Comparison of ENCODE assay signal across 12 mouse cellular contexts in genomic region chr9:61321825-61322224, GRCm38 (mm10). TPM values are rescaled to one million over a fixed set of nuclear protein-coding genes. Genes with fewer than 3 reads are reported as not detected.
DNase-seq lines count a peak whose midpoint lies in the region; ATAC-seq and TF ChIP-seq lines count a peak whose summit lies in the region.
"Had no signal": no experiment of that assay in that cellular context is flagged by ENCODE, and none has a peak within 500 bp of the region (broad histone marks: within the 10 kb centered on the region; RNA-seq: fewer than 3 reads in every experiment).

No protein-coding gene starts in this region.

- no peaks in the 10 kb centered on the region for H3K79me3 ChIP-seq in C2C12 (ENCODE audit: low read depth)

- no peak overlapping the region for H3K27ac ChIP-seq in heart, embryonic 16.5 days (ENCODE audit: low read length)
- peak overlapping the region; percentile 10; the same call in 1 of the 2 replicates for H3K27ac ChIP-seq in embryonic fibroblast, embryonic 13.5 days (ENCODE audit: insufficient read depth, low read length)
- no peak overlapping the region for H3K27ac ChIP-seq in neural tube, embryonic 15.5 days (replicated peaks)
- H3K27ac ChIP-seq in midbrain, embryonic 14.5 days (replicated peaks; ENCODE audit: low read depth, low read length) = no peak overlapping the region
- H3K27ac ChIP-seq: layer of hippocampus, adult 2 months; limb, embryonic 13.5 days; midbrain, embryonic 13.5 days had no signal

- no peak for TF ChIP-seq POLR2A in embryonic fibroblast, embryonic 13.5 days (IDR thresholded peaks at IDR 0.05; ENCODE audit: low read depth, low read length)

- H3K9me3 ChIP-seq in heart, embryonic 16.5 days (replicated peaks; ENCODE audit: control insufficient read depth, low read length) = peaks cover 6% of the 10 kb centered on the region; the same call in 1 of the 2 replicates
- no peaks in the 10 kb centered on the region for H3K9me3 ChIP-seq in neural tube, embryonic 15.5 days (replicated peaks)
- H3K9me3 ChIP-seq in midbrain, embryonic 14.5 days (ENCODE audit: control insufficient read depth, low read length) = no peaks in the 10 kb centered on the region
- H3K9me3 ChIP-seq: G1E; limb, embryonic 13.5 days; midbrain, embryonic 13.5 days had no signal

- TF ChIP-seq CTCF in C2C12 (IDR thresholded peaks at IDR 0.05; ENCODE audit: control insufficient read depth, insufficient read depth, insufficient read length) = no peak
- no peak for TF ChIP-seq CTCF in embryonic fibroblast, embryonic 13.5 days (IDR thresholded peaks at IDR 0.05; ENCODE audit: borderline replicate concordance, insufficient read depth, low read length)

- H3K4me2 ChIP-seq in heart, embryonic 16.5 days (ENCODE audit: low read depth, low read length) = no peak overlapping the region
- H3K4me2 ChIP-seq in neural tube, embryonic 15.5 days = no peak overlapping the region
- no peak overlapping the region for H3K4me2 ChIP-seq in midbrain, embryonic 14.5 days (ENCODE audit: low read length)
- H3K4me2 ChIP-seq: limb, embryonic 13.5 days; midbrain, embryonic 13.5 days had no signal

- 26% methylated on average over 8 of the region's 8 CpGs for WGBS in heart, embryonic 16.5 days
- WGBS in neural tube, embryonic 15.5 days = 70% methylated on average over 8 of the region's 8 CpGs
- WGBS in midbrain, embryonic 14.5 days = 68% methylated on average over 8 of the region's 8 CpGs

- H3K79me2 ChIP-seq in C2C12 (ENCODE audit: control insufficient read depth, insufficient read depth) = no peaks in the 10 kb centered on the region

- H3K36me3 ChIP-seq in heart, embryonic 16.5 days (ENCODE audit: control insufficient read depth, insufficient read depth) = no peaks in the 10 kb centered on the region
- H3K36me3 ChIP-seq in C2C12 (ENCODE audit: control insufficient read depth, insufficient read depth) = no peaks in the 10 kb centered on the region
- H3K36me3 ChIP-seq in neural tube, embryonic 15.5 days = no peaks in the 10 kb centered on the region
- no peaks in the 10 kb centered on the region for H3K36me3 ChIP-seq in midbrain, embryonic 14.5 days (ENCODE audit: control insufficient read depth, insufficient read depth, low read length)
- H3K36me3 ChIP-seq: G1E; limb, embryonic 13.5 days; midbrain, embryonic 13.5 days had no signal

- peaks cover 97% of the 10 kb centered on the region for H3K27me3 ChIP-seq in heart, embryonic 16.5 days (ENCODE audit: control insufficient read depth, insufficient read depth, low read length)
- no peaks in the 10 kb centered on the region for H3K27me3 ChIP-seq in C2C12 (ENCODE audit: control insufficient read depth, insufficient read depth, insufficient read length)
- H3K27me3 ChIP-seq in neural tube, embryonic 15.5 days (replicated peaks) = peaks cover 7% of the 10 kb centered on the region; the same call in 1 of the 2 replicates
- no peaks in the 10 kb centered on the region for H3K27me3 ChIP-seq in midbrain, embryonic 14.5 days (ENCODE audit: control insufficient read depth, insufficient read depth, low read length)

- no peak overlapping the region for H3K9ac ChIP-seq in heart, embryonic 16.5 days (ENCODE audit: low read length)
- no peak overlapping the region for H3K9ac ChIP-seq in neural tube, embryonic 15.5 days (replicated peaks)
- H3K9ac ChIP-seq in midbrain, embryonic 14.5 days (replicated peaks; ENCODE audit: low read length) = no peak overlapping the region
- H3K9ac ChIP-seq: limb, embryonic 13.5 days; midbrain, embryonic 13.5 days had no signal

- H3K4me3 ChIP-seq in heart, embryonic 16.5 days (ENCODE audit: low read length) = no peak overlapping the region
- no peak overlapping the region for H3K4me3 ChIP-seq in C2C12 (ENCODE audit: insufficient read depth, poor library complexity, severe bottlenecking)
- no peak overlapping the region for H3K4me3 ChIP-seq in embryonic fibroblast, embryonic 13.5 days (ENCODE audit: insufficient read depth, low read length)
- no peak overlapping the region for H3K4me3 ChIP-seq in neural tube, embryonic 15.5 days (replicated peaks)
- H3K4me3 ChIP-seq in midbrain, embryonic 14.5 days (replicated peaks; ENCODE audit: low read depth, low read length) = no peak overlapping the region
- H3K4me3 ChIP-seq: layer of hippocampus, adult 2 months; limb, embryonic 13.5 days; midbrain, embryonic 13.5 days had no signal

- ATAC-seq in heart, embryonic 16.5 days (replicated peaks; ENCODE audit: extremely low read depth, insufficient read depth, low FRiP score) = peak; percentile 20; the same call in 1 of the 2 replicates
- ATAC-seq in neural tube, embryonic 15.5 days (ENCODE audit: low FRiP score) = no peak
- ATAC-seq in midbrain, embryonic 14.5 days (ENCODE audit: low FRiP score, low TSS enrichment) = no peak
- ATAC-seq: intestine, embryonic 16.5 days; midbrain, embryonic 13.5 days had no signal

- H3ac ChIP-seq in C2C12 (ENCODE audit: control insufficient read depth, insufficient read length, low read depth) = peak overlapping the region; percentile 45

- H3K4me1 ChIP-seq in heart, embryonic 16.5 days (ENCODE audit: control insufficient read depth, insufficient read depth, low read length) = peaks cover 22% of the 10 kb centered on the region
- H3K4me1 ChIP-seq in embryonic fibroblast, embryonic 13.5 days (ENCODE audit: control insufficient read depth, insufficient read depth, low read length) = peaks cover 12% of the 10 kb centered on the region
- H3K4me1 ChIP-seq in neural tube, embryonic 15.5 days = peaks cover 35% of the 10 kb centered on the region
- peaks cover 26% of the 10 kb centered on the region for H3K4me1 ChIP-seq in midbrain, embryonic 14.5 days (ENCODE audit: control insufficient read depth, insufficient read depth, low read length)

- DNase-seq in heart, adult 9 months (ENCODE audit: low spot score in 2 of 2) = no peak
- DNase-seq in NIH3T3 (ENCODE audit: low read depth) = peak; percentile 75
- no peak for DNase-seq in midbrain, embryonic 14.5 days

TF ChIP-seq in C2C12, 6 proteins besides CTCF, POLR2A, EP300 and RAD21:
- TF ChIP-seq USF1 (IDR thresholded peaks at IDR 0.05; ENCODE audit: low read depth) = no peak
- TF ChIP-seq MYOG (IDR thresholded peaks at IDR 0.05; ENCODE audit: control insufficient read depth, extremely low read depth, insufficient read length) = no peak
- TF ChIP-seq MYOD1 (IDR thresholded peaks at IDR 0.05; ENCODE audit: control insufficient read depth, insufficient read length, low read depth) = no peak
- TF ChIP-seq FOSL1 (IDR thresholded peaks at IDR 0.05; ENCODE audit: insufficient read depth, low read length, poor library complexity, severe bottlenecking) = no peak
- no peak for TF ChIP-seq MAX (IDR thresholded peaks at IDR 0.05)
- TF ChIP-seq CEBPB (IDR thresholded peaks at IDR 0.05; ENCODE audit: low read depth) = no peak

RNA-seq across cellular contexts. Expression of gene Tle3, which starts 50.3 kb away (rescaled TPM):
- polyA plus RNA-seq in heart, embryonic 16.5 days (2015; fragmentation: Nextera tagmentation; extraction: Ambion mirVana) = 9.8 and 10.8 TPM in 2 replicates
- 39.1 TPM for polyA plus RNA-seq in C2C12 (2012; fragmentation: generic; extraction: Trizol)
- polyA plus RNA-seq in embryonic fibroblast, embryonic 13.5 days (2011; ENCODE audit: insufficient read length, low read depth, missing spikeins) = 51.5 and 63.9 TPM in 2 replicates
- polyA plus RNA-seq in neural tube, embryonic 15.5 days (2015; fragmentation: Nextera tagmentation; extraction: Ambion mirVana) = 20.5 and 24.2 TPM in 2 replicates
- polyA plus RNA-seq in midbrain, embryonic 14.5 days (2014; fragmentation: Nextera tagmentation; extraction: Ambion mirVana) = 36.4 and 43.8 TPM in 2 replicates
